Mouse (Mus musculus): ENCODE results near the gene Fat3. TPM values are rescaled to one million over a fixed set of nuclear protein-coding genes. Genes with fewer than 3 reads are reported as not detected.

The Fat3 gene
- polyA plus RNA-seq, 1 experiment from 2014 or later, result 2.3 TPM

DNA sequence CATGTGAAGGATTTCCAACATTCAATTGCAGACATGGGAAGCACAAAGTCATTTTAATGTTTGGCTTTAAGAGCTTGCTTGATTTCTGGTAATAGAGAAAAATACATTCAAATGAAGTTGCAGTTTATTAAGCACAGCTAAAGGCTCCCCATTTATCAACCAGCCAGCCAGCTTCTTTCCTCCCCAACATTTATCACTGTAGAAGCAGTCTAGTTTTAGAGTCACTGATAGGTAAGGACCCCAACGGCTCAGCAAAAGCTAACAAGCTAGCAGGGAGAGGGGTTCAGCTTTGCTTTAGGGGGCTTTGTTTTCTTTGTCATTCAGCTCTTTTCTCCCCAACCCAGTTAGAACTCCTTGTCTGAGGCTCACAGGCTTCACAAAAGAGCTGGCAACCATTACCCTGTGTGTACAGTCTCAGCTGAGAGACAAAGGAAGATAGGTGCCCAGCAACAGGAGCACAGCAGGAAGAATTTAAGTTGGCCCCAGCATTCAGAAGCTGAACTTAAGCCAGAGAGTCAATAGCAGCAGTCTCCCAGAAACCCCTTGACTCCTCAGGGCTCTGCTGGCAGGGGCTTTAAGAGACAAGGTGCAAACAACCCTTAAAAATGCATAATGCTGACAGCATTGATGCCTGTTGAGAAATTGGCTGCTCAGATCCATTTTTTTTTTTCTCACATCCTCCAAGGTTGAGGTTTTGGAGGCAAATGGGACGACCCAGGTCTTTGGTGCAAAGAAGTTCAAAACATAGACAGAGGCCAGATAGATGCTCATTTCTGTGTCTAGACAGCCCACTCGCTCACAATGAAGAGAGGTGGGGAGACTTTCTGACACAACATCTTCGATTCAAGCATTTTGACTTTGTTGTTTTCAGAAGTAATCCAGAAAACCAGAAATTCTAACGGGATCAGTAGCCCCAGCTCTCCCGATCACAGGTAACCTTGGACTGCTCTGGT lies 102.1 kb downstream of the Fat3 start:
- Histone ChIP-seq H3K27me3 (ENCODE audit: low read depth, poor library complexity, severe bottlenecking) (no peaks in the 10 kb centered on the region), H3K36me3 (no peaks in the 10 kb centered on the region), H3K4me3 (no peak overlapping the region), H3K27ac (no peak overlapping the region), H3K4me1 (no peaks in the 10 kb centered on the region), H3K9me3 (replicated peaks) (no peaks in the 10 kb centered on the region)
- no peak for DNase-seq (ENCODE audit: low spot score)
- 76% methylated on average over 6 of the region's 6 CpGs for WGBS

DNA sequence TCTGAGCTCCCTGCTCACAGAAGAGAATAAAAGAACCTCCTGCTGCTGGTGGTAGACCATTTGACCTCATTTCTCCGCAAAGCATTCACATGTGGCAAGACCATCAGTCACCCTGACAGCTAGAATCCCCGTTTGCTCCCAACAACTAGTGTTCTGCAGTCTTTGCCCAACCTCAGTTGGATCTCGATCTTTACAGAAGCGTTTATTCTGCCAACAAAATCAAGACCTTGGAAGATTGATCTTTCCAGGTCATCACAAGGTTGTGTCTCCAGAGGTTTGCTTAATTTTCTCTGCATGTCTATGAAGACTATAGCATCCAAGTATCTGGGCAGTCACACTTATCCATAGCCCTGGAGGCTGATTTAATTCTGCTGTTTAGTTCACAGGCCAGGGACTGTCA lies 111.9 kb downstream of the Fat3 start:
- no peaks in the 10 kb centered on the region for H3K9me3 ChIP-seq (replicated peaks)
- WGBS, result 25% methylated on average over 4 of the region's 4 CpGs
- no peak for DNase-seq (ENCODE audit: low spot score)
- H3K27me3 ChIP-seq (ENCODE audit: low read depth, poor library complexity, severe bottlenecking), result no peaks in the 10 kb centered on the region
- no peak overlapping the region for H3K27ac ChIP-seq
- no peak overlapping the region for H3K4me3 ChIP-seq
- H3K4me1 ChIP-seq, result no peaks in the 10 kb centered on the region
- H3K36me3 ChIP-seq, result no peaks in the 10 kb centered on the region

DNA sequence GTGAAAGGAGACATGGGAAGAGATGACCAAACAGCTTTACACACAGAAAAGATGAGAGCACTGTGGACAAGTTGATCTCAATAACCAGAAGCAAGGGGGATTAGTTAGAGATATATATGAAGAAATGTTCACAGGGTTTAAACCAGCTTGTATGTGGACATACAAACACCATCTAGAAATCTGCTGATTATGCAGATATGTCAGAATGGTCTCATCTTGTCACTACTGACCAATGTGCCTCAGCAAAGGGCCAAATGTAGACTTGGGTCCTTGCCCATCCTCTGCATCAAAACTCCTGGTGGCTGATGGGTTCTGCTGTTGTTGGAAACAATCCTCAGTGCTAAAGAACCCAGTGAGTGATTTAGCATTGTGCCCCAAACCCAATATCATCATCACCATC lies 113.6 kb downstream of the Fat3 start:
- no peak for DNase-seq (ENCODE audit: low spot score)
- Histone ChIP-seq H3K4me3 (no peak overlapping the region), H3K27ac (no peak overlapping the region), H3K27me3 (ENCODE audit: low read depth, poor library complexity, severe bottlenecking) (no peaks in the 10 kb centered on the region), H3K36me3 (no peaks in the 10 kb centered on the region), H3K9me3 (replicated peaks) (no peaks in the 10 kb centered on the region), H3K4me1 (no peaks in the 10 kb centered on the region)

DNA sequence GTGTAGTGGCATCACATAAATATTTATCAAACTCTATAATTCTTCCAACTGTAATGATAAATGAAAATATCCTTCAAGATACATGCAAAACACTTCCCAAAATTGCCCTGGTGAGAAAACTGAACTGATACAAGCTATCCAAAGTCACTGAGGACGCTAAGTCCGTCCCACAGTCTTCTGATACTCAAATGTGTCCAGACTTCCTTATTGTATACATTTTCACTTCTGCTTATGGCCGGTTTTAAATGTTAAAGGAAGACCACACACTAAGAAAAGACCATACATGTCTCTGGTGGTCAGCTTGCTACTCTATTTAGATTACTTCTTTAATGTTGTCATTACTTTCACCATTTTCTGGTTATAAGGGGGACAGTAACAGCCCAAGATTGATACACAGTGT lies 137.4 kb downstream of the Fat3 start:
- no peak overlapping the region for H3K27ac ChIP-seq
- no peak overlapping the region for H3K4me3 ChIP-seq
- no peaks in the 10 kb centered on the region for H3K36me3 ChIP-seq
- DNase-seq (ENCODE audit: low spot score), result no peak
- 86% methylated on average over 3 of the region's 3 CpGs for WGBS
- no peaks in the 10 kb centered on the region for H3K9me3 ChIP-seq (replicated peaks)
- no peaks in the 10 kb centered on the region for H3K27me3 ChIP-seq (ENCODE audit: low read depth, poor library complexity, severe bottlenecking)
- H3K4me1 ChIP-seq, result peaks cover 6% of the 10 kb centered on the region

DNA sequence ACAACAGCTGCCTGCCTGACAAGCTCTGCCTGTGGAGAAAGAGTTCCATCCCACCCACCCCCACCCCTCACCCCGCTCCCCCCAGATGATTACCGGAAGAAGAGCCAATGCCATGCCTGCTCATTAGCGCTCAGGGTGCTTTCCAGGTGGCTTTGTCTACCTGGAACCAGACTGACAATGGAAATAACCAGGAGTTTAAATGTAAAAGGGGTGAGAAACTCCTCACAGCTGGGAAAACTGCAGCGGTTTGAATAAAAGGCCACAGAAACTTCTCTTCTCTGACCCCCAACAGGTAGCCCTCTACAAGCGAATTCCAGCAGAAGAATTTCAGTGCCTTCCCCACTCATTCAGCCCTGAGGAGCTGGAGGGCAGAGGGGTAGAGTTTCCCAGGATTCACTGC lies 139.3 kb downstream of the Fat3 start:
- Histone ChIP-seq H3K4me3 (no peak overlapping the region), H3K27ac (no peak overlapping the region)
- WGBS, result 15% methylated on average over 5 of the region's 5 CpGs

DNA sequence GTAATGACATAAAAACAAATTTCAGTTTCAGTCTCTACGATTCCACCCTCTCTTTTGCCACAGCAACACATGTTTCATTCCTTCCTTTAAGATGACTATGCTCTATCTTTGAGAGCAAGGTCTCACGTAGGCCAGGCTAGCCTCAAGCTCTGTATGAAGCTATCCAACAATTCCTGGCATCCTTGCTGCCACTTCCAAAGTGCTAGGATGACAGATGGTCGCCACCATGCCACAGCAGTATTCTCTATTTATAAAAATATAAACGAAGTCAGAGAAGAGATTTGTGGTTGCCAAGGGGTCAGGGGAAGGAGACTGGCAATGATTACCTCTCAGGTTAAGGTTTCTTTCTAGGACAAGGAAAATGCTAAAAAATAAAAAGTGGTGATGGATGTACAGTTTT lies 144.4 kb downstream of the Fat3 start:
- 83% methylated on average over 4 of the region's 4 CpGs for WGBS
- Histone ChIP-seq H3K4me3 (no peak overlapping the region), H3K27ac (no peak overlapping the region), H3K36me3 (no peaks in the 10 kb centered on the region), H3K4me1 (peaks cover 2% of the 10 kb centered on the region; the same call in 1 of the 2 replicates), H3K9me3 (replicated peaks) (no peaks in the 10 kb centered on the region), H3K27me3 (ENCODE audit: low read depth, poor library complexity, severe bottlenecking) (no peaks in the 10 kb centered on the region)
- DNase-seq (ENCODE audit: low spot score), result no peak

More for the DNA sequence above, 139.3 kb downstream of the Fat3 start:
- Histone ChIP-seq H3K36me3 (no peaks in the 10 kb centered on the region), H3K9me3 (replicated peaks) (no peaks in the 10 kb centered on the region), H3K4me1 (peaks cover 6% of the 10 kb centered on the region), H3K27me3 (ENCODE audit: low read depth, poor library complexity, severe bottlenecking) (no peaks in the 10 kb centered on the region)
- no peak for DNase-seq (ENCODE audit: low spot score)

DNA sequence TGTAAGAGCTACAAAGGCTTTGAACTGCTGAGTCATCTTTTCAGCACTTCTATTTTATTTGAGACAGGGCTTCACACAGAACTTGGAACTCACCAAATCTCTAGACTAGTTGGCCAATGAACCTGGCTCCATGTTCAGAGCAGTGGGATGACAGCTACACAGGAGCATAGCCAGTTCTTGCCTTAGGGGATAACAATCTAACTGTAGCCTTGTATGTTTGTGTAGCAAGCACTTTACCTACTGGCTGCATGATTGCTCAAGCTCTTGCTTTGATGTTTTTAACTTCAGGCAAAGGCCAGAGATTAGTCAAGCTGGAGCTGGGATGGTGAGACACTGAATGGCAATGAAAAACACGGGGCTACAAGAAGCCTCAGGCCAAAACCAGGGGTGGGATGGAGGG lies 146.2 kb downstream of the Fat3 start:
- H3K27ac ChIP-seq, result no peak overlapping the region
- no peaks in the 10 kb centered on the region for H3K27me3 ChIP-seq (ENCODE audit: low read depth, poor library complexity, severe bottlenecking)
- H3K4me1 ChIP-seq, result no peaks in the 10 kb centered on the region
- H3K9me3 ChIP-seq (replicated peaks), result no peaks in the 10 kb centered on the region
- DNase-seq (ENCODE audit: low spot score), result no peak
- no peaks in the 10 kb centered on the region for H3K36me3 ChIP-seq
- 14% methylated on average over 1 of the region's 1 CpGs for WGBS
- H3K4me3 ChIP-seq, result no peak overlapping the region

GRCm38 (mm10) chr9:16353049-16353724 lies 147.9 kb downstream of the Fat3 start:
- 30% methylated on average over 4 of the region's 4 CpGs for WGBS
- no peak for DNase-seq (ENCODE audit: low spot score)
- Histone ChIP-seq H3K27ac (no peak overlapping the region), H3K9me3 (replicated peaks) (no peaks in the 10 kb centered on the region), H3K4me1 (no peaks in the 10 kb centered on the region), H3K36me3 (no peaks in the 10 kb centered on the region), H3K4me3 (no peak overlapping the region), H3K27me3 (ENCODE audit: low read depth, poor library complexity, severe bottlenecking) (no peaks in the 10 kb centered on the region)

- H3K27ac ChIP-seq, result no peak overlapping the region
- H3K9me3 ChIP-seq (replicated peaks), result no peaks in the 10 kb centered on the region
- no peaks in the 10 kb centered on the region for H3K4me1 ChIP-seq
- DNase-seq (ENCODE audit: low spot score), result no peak
- no peak overlapping the region for H3K4me3 ChIP-seq
- H3K36me3 ChIP-seq, result no peaks in the 10 kb centered on the region
- 47% methylated on average over 4 of the region's 4 CpGs for WGBS
- no peaks in the 10 kb centered on the region for H3K27me3 ChIP-seq (ENCODE audit: low read depth, poor library complexity, severe bottlenecking)
These were observed 148.5 kb downstream of the Fat3 start for GRCm38 (mm10) chr9:16352486-16353048.

GRCm38 (mm10) chr9:16344902-16345855 lies 155.9 kb downstream of the Fat3 start:
- DNase-seq (ENCODE audit: low spot score), result no peak
- Histone ChIP-seq H3K9me3 (replicated peaks) (no peaks in the 10 kb centered on the region), H3K36me3 (no peaks in the 10 kb centered on the region)

DNA sequence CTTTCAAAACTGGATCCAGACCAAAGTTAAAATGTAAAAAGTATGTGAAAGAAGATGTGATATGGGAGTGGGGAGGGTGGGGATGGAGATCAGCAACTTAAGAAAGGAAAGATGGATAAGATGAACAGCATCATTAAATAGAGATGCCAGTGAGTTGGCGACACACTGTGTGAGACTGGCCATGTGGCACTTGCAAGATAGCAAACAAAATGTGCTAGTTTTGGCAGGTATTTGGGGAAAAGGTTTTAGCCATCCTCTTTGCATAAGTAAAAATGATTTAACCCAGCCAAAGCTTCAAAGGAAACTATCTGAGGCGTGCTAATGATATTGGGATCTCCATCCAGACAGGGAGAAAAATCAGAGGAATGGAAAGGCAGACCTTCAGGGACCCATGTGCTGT lies 157.9 kb downstream of the Fat3 start:
- no peak for DNase-seq (ENCODE audit: low spot score)
- no peak overlapping the region for H3K27ac ChIP-seq
- WGBS, result 76% methylated on average over 2 of the region's 2 CpGs
- no peaks in the 10 kb centered on the region for H3K9me3 ChIP-seq (replicated peaks)
- H3K4me1 ChIP-seq, result peaks cover 3% of the 10 kb centered on the region; the same call in 1 of the 2 replicates
- no peaks in the 10 kb centered on the region for H3K27me3 ChIP-seq (ENCODE audit: low read depth, poor library complexity, severe bottlenecking)
- H3K36me3 ChIP-seq, result no peaks in the 10 kb centered on the region
- no peak overlapping the region for H3K4me3 ChIP-seq

More at GRCm38 (mm10) chr9:16344902-16345855, 155.9 kb downstream of the Fat3 start:
- H3K4me1 ChIP-seq, result peaks cover 3% of the 10 kb centered on the region; the same call in 1 of the 2 replicates
- no peak overlapping the region for H3K27ac ChIP-seq
- H3K4me3 ChIP-seq, result no peak overlapping the region
- H3K27me3 ChIP-seq (ENCODE audit: low read depth, poor library complexity, severe bottlenecking), result no peaks in the 10 kb centered on the region
- 63% methylated on average over 11 of the region's 11 CpGs for WGBS

DNA sequence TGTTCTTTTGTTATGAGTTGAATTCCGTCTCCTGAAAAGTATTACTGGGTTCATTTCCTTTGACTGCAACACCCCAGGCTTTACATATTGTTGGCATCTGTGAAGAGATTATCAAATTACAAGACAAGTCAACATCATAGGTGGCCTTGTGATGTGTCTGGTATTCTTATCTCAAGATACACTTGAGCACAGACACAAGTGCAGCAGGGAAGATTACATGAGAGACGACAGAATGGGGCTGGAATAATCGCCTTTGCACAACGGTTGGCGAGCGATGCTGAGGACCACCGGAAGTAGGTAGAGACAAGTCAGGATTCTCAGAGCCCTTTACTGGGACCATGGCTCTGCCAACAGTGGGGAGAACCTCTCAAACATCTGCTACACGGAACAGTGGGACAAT lies 158.5 kb downstream of the Fat3 start:
- Histone ChIP-seq H3K4me3 (no peak overlapping the region), H3K27me3 (ENCODE audit: low read depth, poor library complexity, severe bottlenecking) (no peaks in the 10 kb centered on the region), H3K4me1 (peaks cover 3% of the 10 kb centered on the region; the same call in 1 of the 2 replicates), H3K36me3 (no peaks in the 10 kb centered on the region), H3K9me3 (replicated peaks) (no peaks in the 10 kb centered on the region), H3K27ac (no peak overlapping the region)
- DNase-seq (ENCODE audit: low spot score), result no peak
- WGBS, result 86% methylated on average over 8 of the region's 8 CpGs
